Comparison of ENCODE assay signal across 14 mouse cellular contexts in genomic region chr13:44347662-44348061, GRCm38 (mm10).
DNase-seq lines count a peak whose midpoint lies in the region; ATAC-seq and TF ChIP-seq lines count a peak whose summit lies in the region.
"Had no signal": no experiment of that assay in that cellular context is flagged by ENCODE, and none has a peak within 500 bp of the region (broad histone marks: within the 10 kb centered on the region; RNA-seq: fewer than 3 reads in every experiment).

No protein-coding gene starts in this region.

- WGBS in hindbrain, embryonic 10.5 days, result 43% methylated on average over 9 of the region's 9 CpGs
- WGBS in hindbrain, embryonic 14.5 days, result 49% methylated on average over 9 of the region's 9 CpGs
- WGBS in kidney, adult 2 months, result 53% methylated on average over 9 of the region's 9 CpGs
- WGBS in heart, embryonic 11.5 days (ENCODE audit: insufficient replicate concordance), result 63% methylated on average over 9 of the region's 9 CpGs

- no peak overlapping the region for H3K27ac ChIP-seq in hindbrain, embryonic 10.5 days
- no peak overlapping the region for H3K27ac ChIP-seq in hindbrain, embryonic 14.5 days
- H3K27ac ChIP-seq in kidney, adult 2 months (ENCODE audit: insufficient read depth, low read depth, low read length), result peak overlapping the region; percentile 35; the same call in 1 of the 2 replicates
- no peak overlapping the region for H3K27ac ChIP-seq in heart, embryonic 11.5 days (ENCODE audit: low read depth, low read length)
- H3K27ac ChIP-seq: liver, embryonic 12.5 days; midbrain, embryonic 13.5 days had no signal

- ATAC-seq in hindbrain, embryonic 14.5 days (ENCODE audit: low FRiP score), result no peak
- ATAC-seq in heart, embryonic 11.5 days (replicated peaks; ENCODE audit: insufficient number of reproducible peaks, low FRiP score, low TSS enrichment), result no peak
- ATAC-seq: hindbrain, embryonic 16.5 days; liver, embryonic 12.5 days; midbrain, embryonic 13.5 days had no signal

- H3K4me1 ChIP-seq in hindbrain, embryonic 10.5 days (replicated peaks), result peaks cover 17% of the 10 kb centered on the region
- H3K4me1 ChIP-seq in hindbrain, embryonic 14.5 days (replicated peaks; ENCODE audit: control insufficient read depth, insufficient read depth, low read length), result no peaks in the 10 kb centered on the region
- no peaks in the 10 kb centered on the region; the same call in 1 of the 2 replicates for H3K4me1 ChIP-seq in kidney, adult 2 months (ENCODE audit: control insufficient read depth, insufficient read depth, low read length)
- no peaks in the 10 kb centered on the region for H3K4me1 ChIP-seq in heart, embryonic 11.5 days (ENCODE audit: control insufficient read depth, insufficient read depth, low read length)
- H3K4me1 ChIP-seq: liver, embryonic 12.5 days had no signal

- no peak for TF ChIP-seq POLR2A in brain, embryonic 14.5 days (IDR thresholded peaks at IDR 0.05; ENCODE audit: borderline replicate concordance, extremely low read depth, insufficient read depth, insufficient read length, poor library complexity, severe bottlenecking)
- TF ChIP-seq POLR2A in kidney, adult 2 months (IDR thresholded peaks at IDR 0.05; ENCODE audit: low read depth, low read length), result no peak

- TF ChIP-seq CTCF in brain, embryonic 14.5 days (IDR thresholded peaks at IDR 0.05; ENCODE audit: borderline replicate concordance, extremely low read depth, insufficient read depth, insufficient read length), result no peak
- TF ChIP-seq CTCF in kidney, adult 2 months (conservative IDR thresholded peaks at IDR 0.05; ENCODE audit: insufficient read depth, insufficient read length, low read depth, low read length), result no peak

- no peaks in the 10 kb centered on the region for H3K36me3 ChIP-seq in hindbrain, embryonic 10.5 days
- no peaks in the 10 kb centered on the region for H3K36me3 ChIP-seq in hindbrain, embryonic 14.5 days (replicated peaks; ENCODE audit: control insufficient read depth, insufficient read depth)
- H3K36me3 ChIP-seq in kidney, adult 2 months (ENCODE audit: control insufficient read depth, insufficient read depth, low read length), result no peaks in the 10 kb centered on the region
- no peaks in the 10 kb centered on the region for H3K36me3 ChIP-seq in heart, embryonic 11.5 days (ENCODE audit: control insufficient read depth, insufficient read depth, low read length)
- H3K36me3 ChIP-seq: liver, embryonic 12.5 days; midbrain, embryonic 13.5 days had no signal

- 0 out of 2 replicates have a peak, but pooled peaks cover 5% of the 10 kb centered on the region for H3K9me3 ChIP-seq in hindbrain, embryonic 10.5 days
- no peaks in the 10 kb centered on the region for H3K9me3 ChIP-seq in hindbrain, embryonic 14.5 days (ENCODE audit: control insufficient read depth, low read length)
- H3K9me3 ChIP-seq in heart, embryonic 11.5 days (replicated peaks; ENCODE audit: control insufficient read depth, low read length), result no peaks in the 10 kb centered on the region
- H3K9me3 ChIP-seq: liver, embryonic 12.5 days had no signal

- no peak overlapping the region for H3K9ac ChIP-seq in hindbrain, embryonic 14.5 days
- no peak overlapping the region for H3K9ac ChIP-seq in heart, embryonic 11.5 days (ENCODE audit: low read depth, low read length)
- H3K9ac ChIP-seq: liver, embryonic 12.5 days; midbrain, embryonic 13.5 days had no signal

- no peak overlapping the region for H3K4me2 ChIP-seq in hindbrain, embryonic 14.5 days (replicated peaks)
- no peak overlapping the region for H3K4me2 ChIP-seq in heart, embryonic 11.5 days
- H3K4me2 ChIP-seq: liver, embryonic 12.5 days; midbrain, embryonic 13.5 days had no signal

- DNase-seq in hindbrain, embryonic 10.5 days (ENCODE audit: low spot score), result peak; percentile 43
- DNase-seq in hindbrain, embryonic 14.5 days (ENCODE audit: low spot score), result no peak
- DNase-seq in brain, embryonic 14.5 days (ENCODE audit: low read depth), result peak; percentile 76
- peak; percentile 65 for DNase-seq in kidney, adult 2 months
- DNase-seq in kidney, postnatal 4 days, result peak; percentile 49 to 64
- DNase-seq in lung, postnatal 25 days (ENCODE audit: low spot score), result no peak
- DNase-seq in layer of hippocampus, postnatal 10 days (ENCODE audit: low spot score in 2 of 2), result no peak
- DNase-seq: gastrocnemius, postnatal 25 days; lung, postnatal 14 days; retina, postnatal 1 day had no signal

- no peak overlapping the region for H3K4me3 ChIP-seq in hindbrain, embryonic 10.5 days
- no peak overlapping the region for H3K4me3 ChIP-seq in hindbrain, embryonic 14.5 days (replicated peaks; ENCODE audit: low read length)
- H3K4me3 ChIP-seq in kidney, adult 2 months (ENCODE audit: insufficient read depth, low read depth, low read length), result no peak overlapping the region
- H3K4me3 ChIP-seq in heart, embryonic 11.5 days (ENCODE audit: low read depth, low read length), result no peak overlapping the region
- H3K4me3 ChIP-seq: liver, embryonic 12.5 days; midbrain, embryonic 13.5 days had no signal

- peaks cover 15% of the 10 kb centered on the region for H3K27me3 ChIP-seq in hindbrain, embryonic 10.5 days (ENCODE audit: insufficient read depth, poor library complexity, severe bottlenecking)
- H3K27me3 ChIP-seq in hindbrain, embryonic 14.5 days (ENCODE audit: control insufficient read depth, insufficient read depth, low read length), result no peaks in the 10 kb centered on the region
- H3K27me3 ChIP-seq in kidney, adult 2 months (replicated peaks; ENCODE audit: control insufficient read depth, insufficient read depth, low read length), result no peaks in the 10 kb centered on the region
- H3K27me3 ChIP-seq in heart, embryonic 11.5 days (ENCODE audit: control insufficient read depth, insufficient read depth, low read length), result no peaks in the 10 kb centered on the region
- H3K27me3 ChIP-seq: liver, embryonic 12.5 days; midbrain, embryonic 13.5 days had no signal

Comparison
In these comparisons a context has a peak if more than half of its experiments do, and no peak if none do; other contexts are left out.
1. DNase-seq: peak in hindbrain, embryonic 10.5 days (single experiment), brain, embryonic 14.5 days (single experiment), kidney, adult 2 months (single experiment) and kidney, postnatal 4 days (2 of 2); none in hindbrain, embryonic 14.5 days (single experiment), lung, postnatal 25 days (single experiment) and layer of hippocampus, postnatal 10 days (0 of 2).